Mouse (Mus musculus): Measurements from ENCODE around the gene Chchd6. TPM values are rescaled to one million over a fixed set of nuclear protein-coding genes. Genes with fewer than 3 reads are reported as not detected.

Chchd6 gene
- polyA plus RNA-seq, 1 experiment: 7.4 TPM

- H3K4me1 ChIP-seq (ENCODE audit: control insufficient read depth, insufficient read depth, insufficient read length): no peaks in the 10 kb centered on the region
- 86% methylated on average over 1 of the region's 1 CpGs for WGBS
- no peaks in the 10 kb centered on the region for H3K36me3 ChIP-seq (ENCODE audit: control insufficient read depth, insufficient read depth, low read length)
- DNase-seq (ENCODE audit: low read depth in 1 of 2, low spot score in 2 of 2): no peak
- H3K27ac ChIP-seq (ENCODE audit: insufficient read depth, low read length): no peak overlapping the region
- H3K4me3 ChIP-seq (ENCODE audit: extremely low read depth, insufficient read depth, insufficient read length): no peak overlapping the region
- H3K27me3 ChIP-seq (ENCODE audit: control insufficient read depth, insufficient read depth, low read length): no peaks in the 10 kb centered on the region
- no peak for TF ChIP-seq POLR2A (IDR thresholded peaks at IDR 0.05; ENCODE audit: low read depth, low read length)
- TF ChIP-seq CTCF (IDR thresholded peaks at IDR 0.05; ENCODE audit: extremely low read depth, insufficient read depth, insufficient read length, insufficient replicate concordance): no peak
These were observed 98.5 kb downstream of the Chchd6 start for GRCm38 (mm10) chr6:89496916-89497315.

- no peaks in the 10 kb centered on the region for H3K36me3 ChIP-seq (ENCODE audit: control insufficient read depth, insufficient read depth, low read length)
- no peak for DNase-seq (ENCODE audit: low read depth in 1 of 2, low spot score in 2 of 2)
These were observed 103.1 kb downstream of the Chchd6 start for GRCm38 (mm10) chr6:89492368-89492767.

GRCm38 (mm10) chr6:89490369-89490768 is 105.1 kb downstream of the Chchd6 start:
- TF ChIP-seq POLR2A (IDR thresholded peaks at IDR 0.05; ENCODE audit: low read depth, low read length) (no peak), CTCF (IDR thresholded peaks at IDR 0.05; ENCODE audit: extremely low read depth, insufficient read depth, insufficient read length, insufficient replicate concordance) (no peak)
- Histone ChIP-seq H3K4me1 (ENCODE audit: control insufficient read depth, insufficient read depth, insufficient read length) (no peaks in the 10 kb centered on the region), H3K36me3 (ENCODE audit: control insufficient read depth, insufficient read depth, low read length) (no peaks in the 10 kb centered on the region), H3K27ac (ENCODE audit: insufficient read depth, low read length) (no peak overlapping the region), H3K27me3 (ENCODE audit: control insufficient read depth, insufficient read depth, low read length) (no peaks in the 10 kb centered on the region), H3K4me3 (ENCODE audit: extremely low read depth, insufficient read depth, insufficient read length) (no peak overlapping the region)
- no peak for DNase-seq (ENCODE audit: low read depth in 1 of 2, low spot score in 2 of 2)
- 94% methylated on average over 3 of the region's 3 CpGs for WGBS

More at GRCm38 (mm10) chr6:89492368-89492767, 103.1 kb downstream of the Chchd6 start:
- Histone ChIP-seq H3K4me3 (ENCODE audit: extremely low read depth, insufficient read depth, insufficient read length) (no peak overlapping the region), H3K27ac (ENCODE audit: insufficient read depth, low read length) (no peak overlapping the region), H3K27me3 (ENCODE audit: control insufficient read depth, insufficient read depth, low read length) (no peaks in the 10 kb centered on the region), H3K4me1 (ENCODE audit: control insufficient read depth, insufficient read depth, insufficient read length) (no peaks in the 10 kb centered on the region)
- no peak for TF ChIP-seq CTCF (IDR thresholded peaks at IDR 0.05; ENCODE audit: extremely low read depth, insufficient read depth, insufficient read length, insufficient replicate concordance)
- no peak for TF ChIP-seq POLR2A (IDR thresholded peaks at IDR 0.05; ENCODE audit: low read depth, low read length)
- 79% methylated on average over 4 of the region's 4 CpGs for WGBS

- no peaks in the 10 kb centered on the region for H3K27me3 ChIP-seq (ENCODE audit: control insufficient read depth, insufficient read depth, low read length)
- TF ChIP-seq CTCF (IDR thresholded peaks at IDR 0.05; ENCODE audit: extremely low read depth, insufficient read depth, insufficient read length, insufficient replicate concordance): no peak
- no peak for TF ChIP-seq POLR2A (IDR thresholded peaks at IDR 0.05; ENCODE audit: low read depth, low read length)
- no peak overlapping the region for H3K27ac ChIP-seq (ENCODE audit: insufficient read depth, low read length)
- H3K36me3 ChIP-seq (ENCODE audit: control insufficient read depth, insufficient read depth, low read length): no peaks in the 10 kb centered on the region
- H3K4me3 ChIP-seq (ENCODE audit: extremely low read depth, insufficient read depth, insufficient read length): no peak overlapping the region
- DNase-seq (ENCODE audit: low read depth in 1 of 2, low spot score in 2 of 2): no peak
- 63% methylated on average over 1 of the region's 1 CpGs for WGBS
- no peaks in the 10 kb centered on the region for H3K4me1 ChIP-seq (ENCODE audit: control insufficient read depth, insufficient read depth, insufficient read length)
These were observed 105.9 kb downstream of the Chchd6 start for GRCm38 (mm10) chr6:89489533-89489932.

GRCm38 (mm10) chr6:89486055-89486454 is 109.4 kb downstream of the Chchd6 start:
- DNase-seq (ENCODE audit: low read depth in 1 of 2, low spot score in 2 of 2): no peak
- no peak overlapping the region for H3K4me3 ChIP-seq (ENCODE audit: extremely low read depth, insufficient read depth, insufficient read length)
- H3K4me1 ChIP-seq (ENCODE audit: control insufficient read depth, insufficient read depth, insufficient read length): no peaks in the 10 kb centered on the region
- WGBS: 74% methylated on average over 4 of the region's 4 CpGs
- H3K27me3 ChIP-seq (ENCODE audit: control insufficient read depth, insufficient read depth, low read length): no peaks in the 10 kb centered on the region
- no peaks in the 10 kb centered on the region for H3K36me3 ChIP-seq (ENCODE audit: control insufficient read depth, insufficient read depth, low read length)
- TF ChIP-seq POLR2A (IDR thresholded peaks at IDR 0.05; ENCODE audit: low read depth, low read length) (no peak), CTCF (IDR thresholded peaks at IDR 0.05; ENCODE audit: extremely low read depth, insufficient read depth, insufficient read length, insufficient replicate concordance) (no peak)
- no peak overlapping the region for H3K27ac ChIP-seq (ENCODE audit: insufficient read depth, low read length)

GRCm38 (mm10) chr6:89481192-89481591 is 114.3 kb downstream of the Chchd6 start:
- H3K27me3 ChIP-seq (ENCODE audit: control insufficient read depth, insufficient read depth, low read length): no peaks in the 10 kb centered on the region
- H3K4me1 ChIP-seq (ENCODE audit: control insufficient read depth, insufficient read depth, insufficient read length): no peaks in the 10 kb centered on the region
- WGBS: 88% methylated on average over 4 of the region's 4 CpGs
- no peaks in the 10 kb centered on the region for H3K36me3 ChIP-seq (ENCODE audit: control insufficient read depth, insufficient read depth, low read length)
- H3K4me3 ChIP-seq (ENCODE audit: extremely low read depth, insufficient read depth, insufficient read length): no peak overlapping the region
- no peak overlapping the region for H3K27ac ChIP-seq (ENCODE audit: insufficient read depth, low read length)
- no peak for DNase-seq (ENCODE audit: low read depth in 1 of 2, low spot score in 2 of 2)
- TF ChIP-seq CTCF (IDR thresholded peaks at IDR 0.05; ENCODE audit: extremely low read depth, insufficient read depth, insufficient read length, insufficient replicate concordance): no peak
- TF ChIP-seq POLR2A (IDR thresholded peaks at IDR 0.05; ENCODE audit: low read depth, low read length): no peak

GRCm38 (mm10) chr6:89467908-89468307 is 127.5 kb downstream of the Chchd6 start:
- TF ChIP-seq CTCF (IDR thresholded peaks at IDR 0.05; ENCODE audit: extremely low read depth, insufficient read depth, insufficient read length, insufficient replicate concordance): no peak
- no peak for TF ChIP-seq POLR2A (IDR thresholded peaks at IDR 0.05; ENCODE audit: low read depth, low read length)
- no peaks in the 10 kb centered on the region for H3K27me3 ChIP-seq (ENCODE audit: control insufficient read depth, insufficient read depth, low read length)
- no peak for DNase-seq (ENCODE audit: low read depth in 1 of 2, low spot score in 2 of 2)
- no peak overlapping the region for H3K4me3 ChIP-seq (ENCODE audit: extremely low read depth, insufficient read depth, insufficient read length)
- H3K36me3 ChIP-seq (ENCODE audit: control insufficient read depth, insufficient read depth, low read length): no peaks in the 10 kb centered on the region
- H3K27ac ChIP-seq (ENCODE audit: insufficient read depth, low read length): no peak overlapping the region
- no peaks in the 10 kb centered on the region for H3K4me1 ChIP-seq (ENCODE audit: control insufficient read depth, insufficient read depth, insufficient read length)
